Mouse (Mus musculus) olfactory bulb, adult 2 months (tissue): ENCODE measurements around the gene Pigp.

ENCODE experiments used
- CTCF ChIP-seq: fragments of 200-500 bp; IDR thresholded peaks from 2 replicates; pipeline ENCODE4 v1.5.1; 2012; ENCODE audit warnings: low read depth, mild to moderate bottlenecking, low read length, moderate library complexity; ENCODE audit not compliant: insufficient read depth
- POLR2A ChIP-seq: fragments of 200-500 bp; IDR thresholded peaks from 2 replicates; pipeline ENCODE4 v1.6.1; 2012; ENCODE audit warnings: mild to moderate bottlenecking, low read depth, low read length, moderate library complexity; ENCODE audit not compliant: insufficient read depth

DNA sequence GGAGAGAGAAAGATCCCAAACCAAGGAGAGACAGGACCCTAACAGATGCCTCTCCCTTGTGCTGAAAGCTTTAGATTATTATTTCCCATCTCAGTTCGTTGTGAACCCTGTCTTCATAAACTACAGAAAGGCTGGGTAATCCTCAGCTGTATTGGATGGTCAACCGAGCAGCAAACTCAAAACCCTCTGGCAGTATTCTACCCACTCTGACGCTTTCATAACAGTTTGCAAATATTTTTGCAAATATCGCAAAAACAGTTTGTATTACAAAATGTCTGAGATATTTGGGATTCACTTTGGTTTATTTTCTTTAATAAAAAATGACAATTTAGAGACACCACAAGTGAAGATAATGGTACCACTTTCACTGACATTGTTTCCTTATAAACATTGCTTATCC is 59.7 kb downstream of the Pigp start:
- TF ChIP-seq CTCF (no peak), POLR2A (no peak)
